Mouse (Mus musculus) CD8-positive naive resting alpha-beta T cell, adult 57 days (primary cell): ENCODE measurements around the gene Gjc2. TPM values are rescaled to one million over a fixed set of nuclear protein-coding genes. Genes with fewer than 3 reads are reported as not detected.

Experiments
- total RNA-seq: library from RNA; stranded (reverse); gene quantifications from one replicate; pipeline ENCODE4 v1.2.4, GENCODE M21; 2023

Gjc2 gene
- total RNA-seq, result not detected

GRCm38 (mm10) chr11:59182864-59183331 lies at the start of gene Gjc2:
TSS of gene Gjc2 (minus strand) at chr11:59183213.

GRCm38 (mm10) chr11:59228122-59228953 lies 45.3 kb upstream of the Gjc2 start, which contains the start of gene Arf1:
TSS of gene Arf1 (minus strand) at chr11:59228270.

GRCm38 (mm10) chr11:59208153-59208831 lies 25.3 kb upstream of the Gjc2 start, which contains the start of gene 2310033P09Rik:
TSS of gene 2310033P09Rik (plus strand) at chr11:59208321.

GRCm38 (mm10) chr11:59202081-59202995 lies 19.3 kb upstream of the Gjc2 start, which contains the start of gene Mrpl55:
TSS of gene Mrpl55 (plus strand) at chr11:59202486.

GRCm38 (mm10) chr11:59192059-59192386 lies 9.0 kb upstream of the Gjc2 start, which contains the start of gene Guk1:
TSS of gene Guk1 (minus strand) at chr11:59192212.

GRCm38 (mm10) chr11:59163255-59164236 lies 19.5 kb downstream of the Gjc2 start, which contains the start of gene Iba57:
TSS of gene Iba57 (minus strand) at chr11:59163739.

GRCm38 (mm10) chr11:59135904-59136452 lies 47.0 kb downstream of the Gjc2 start, which contains the start of gene Obscn:
TSS of gene Obscn (minus strand) at chr11:59136402.

Other genes with a start within 250 kb of the Gjc2 start
- 120 TPM for gene Rnf187, start 244.3 kb downstream of the Gjc2 start, total RNA-seq
- 11.3 TPM for gene Hist3h2ba, start 234.3 kb downstream of the Gjc2 start, total RNA-seq
- gene Hist3h2a, start 228.5 kb downstream of the Gjc2 start, total RNA-seq, result 40.1 TPM
- 0.28 TPM for gene Trim17, start 228.5 kb downstream of the Gjc2 start, total RNA-seq
- gene Trim11, start 205.1 kb downstream of the Gjc2 start, total RNA-seq, result 64.9 TPM
- 0.31 TPM for gene Obscn, start 46.8 kb downstream of the Gjc2 start, total RNA-seq
- gene Iba57, start 19.5 kb downstream of the Gjc2 start, total RNA-seq, result 38.2 TPM
- 35.8 TPM for gene Guk1, start 9.0 kb upstream of the Gjc2 start, total RNA-seq
- 15.9 TPM for gene Mrpl55, start 19.3 kb upstream of the Gjc2 start, total RNA-seq
- gene 2310033P09Rik, start 25.1 kb upstream of the Gjc2 start, total RNA-seq, result 23.7 TPM
- gene Arf1, start 45.1 kb upstream of the Gjc2 start, total RNA-seq, result 217 TPM
- gene Wnt3a, start 107.5 kb upstream of the Gjc2 start, total RNA-seq, result not detected
- gene Wnt9a, start 123.7 kb upstream of the Gjc2 start, total RNA-seq, result not detected
- not detected for gene Prss38, start 192.4 kb upstream of the Gjc2 start, total RNA-seq